Mouse (Mus musculus): ENCODE results near the gene Dip2a. TPM values are rescaled to one million over a fixed set of nuclear protein-coding genes. Genes with fewer than 3 reads are reported as not detected.

Dip2a gene
- 2.2 TPM for polyA plus RNA-seq (2017; shearing (Covaris generic))

GRCm38 (mm10) chr10:76344711-76345539 is at the start of gene Dip2a:
Dip2a (minus strand) TSS chr10:76345291.

GRCm38 (mm10) chr10:76253536-76253935 is 91.6 kb downstream of the Dip2a start, which contains the start of gene S100b:
S100b (plus strand) TSS chr10:76253853.

GRCm38 (mm10) chr10:76237341-76238225 is 107.5 kb downstream of the Dip2a start, which contains the start of gene Prmt2:
Prmt2 (minus strand) TSS chr10:76237865.

Other genes starting within 250 kb of the Dip2a start
- not detected for gene Slc5a4b, start 234.3 kb downstream of the Dip2a start, polyA plus RNA-seq (2017; shearing (Covaris generic))
- gene Slc5a4a, start 197.8 kb downstream of the Dip2a start, polyA plus RNA-seq (2017; shearing (Covaris generic)), result not detected
- 38.2 TPM for gene Prmt2, start 107.4 kb downstream of the Dip2a start, polyA plus RNA-seq (2017; shearing (Covaris generic))
- not detected for gene S100b, start 91.4 kb downstream of the Dip2a start, polyA plus RNA-seq (2017; shearing (Covaris generic))
- 17.8 TPM for gene AC141477.1, start 95.2 kb upstream of the Dip2a start, polyA plus RNA-seq (2017; shearing (Covaris generic))
- gene Pcnt, start 97.5 kb upstream of the Dip2a start, polyA plus RNA-seq (2017; shearing (Covaris generic)), result 28.5 TPM
- gene 2610028H24Rik, start 103.8 kb upstream of the Dip2a start, polyA plus RNA-seq (2017; shearing (Covaris generic)), result not detected
- gene Mcm3ap, start 123.6 kb upstream of the Dip2a start, polyA plus RNA-seq (2017; shearing (Covaris generic)), result 91.4 TPM
- gene Ybey, start 123.8 kb upstream of the Dip2a start, polyA plus RNA-seq (2017; shearing (Covaris generic)), result 5.0 TPM
- gene Lss, start 186.3 kb upstream of the Dip2a start, polyA plus RNA-seq (2017; shearing (Covaris generic)), result 19.7 TPM
- not detected for gene Spatc1l, start 217.0 kb upstream of the Dip2a start, polyA plus RNA-seq (2017; shearing (Covaris generic))
- gene Ftcd, start 230.4 kb upstream of the Dip2a start, polyA plus RNA-seq (2017; shearing (Covaris generic)), result not detected